Mouse (Mus musculus) C2C12 (cell line): ENCODE measurements around the gene G6pc.
A peak's percentile ranks its signal among the peaks of the same experiment; 100 is the strongest.

Source experiments
- CEBPB ChIP-seq: IDR thresholded peaks from one replicate; pipeline ENCODE4 v1.6.1; 2011; ENCODE audit warnings: low read depth, mild to moderate bottlenecking, control low read depth, moderate library complexity
- CTCF ChIP-seq: IDR thresholded peaks from one replicate; pipeline ENCODE4 v1.5.1; 2011; ENCODE audit not compliant: control insufficient read depth, insufficient read depth, insufficient read length
- MAX ChIP-seq: IDR thresholded peaks from one replicate; pipeline ENCODE4 v1.6.1; 2011; ENCODE audit warnings: mild to moderate bottlenecking, control low read depth
- USF1 ChIP-seq: IDR thresholded peaks from one replicate; pipeline ENCODE4 v1.6.1; 2011; ENCODE audit warnings: low read depth, mild to moderate bottlenecking, control low read depth, moderate library complexity

DNA sequence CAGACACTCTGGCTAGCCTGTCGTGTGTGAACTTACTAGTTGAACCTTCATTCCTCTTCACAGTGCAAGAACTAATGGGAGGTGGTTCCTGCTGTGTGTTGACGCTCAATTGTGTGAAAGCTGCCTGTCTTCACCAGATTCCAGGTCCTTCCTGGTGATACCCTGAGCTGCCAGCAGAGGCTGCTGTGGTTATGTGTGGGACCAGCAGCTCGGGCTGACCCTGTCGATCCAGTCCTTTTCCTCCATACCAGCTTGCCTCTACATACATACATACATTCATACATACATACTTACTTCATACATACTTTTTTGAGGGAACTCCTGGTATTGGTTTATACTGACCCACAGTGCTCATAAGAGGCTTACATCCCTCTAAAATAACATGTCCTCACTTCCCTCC is 43.8 kb upstream of the G6pc start:
- TF ChIP-seq USF1: no peak
- TF ChIP-seq CTCF: peak; percentile 77
- no peak for TF ChIP-seq MAX
- TF ChIP-seq CEBPB: no peak
